Mouse (Mus musculus) heart, postnatal 10 days (tissue): ENCODE measurements at regions not wholly inside any gene's neighbourhood (a gene's known extent, or its start where the extent isn't known, plus 50 kb on each side); places are given as distances from the start of the nearest gene placed in this dataset.

ENCODE experiments used
- DNase-seq, 2 experiments: peaks; one replicate each; pipeline ENCODE4 v3.0.0; 2021
- intact Hi-C: fragments of 180-260 bp; cut with DNase I; formaldehyde crosslinking; loops from one replicate; pipeline ENCODE4 v1.15.1; 2025

- DNase-seq = no peak
- intact Hi-C loops = no loop called here
Observed at GRCm38 (mm10) chr4:57362652-57363051, 61.0 kb upstream of the Ptpn3 start.

- DNase-seq = peak; percentile 81 to 84
- intact Hi-C loops = loop anchor here (1.0 to 5.0 kb wide), 6 partner anchors 62 to 712 kb away; partner anchors contain the start of gene Palm2
Observed at GRCm38 (mm10) chr4:57369736-57370373, 64.2 kb upstream of the Palm2 start.

GRCm38 (mm10) chr4:57377872-57378271 is 56.2 kb upstream of the Palm2 start:
- no peak for DNase-seq
- intact Hi-C loops = no loop called here

- intact Hi-C loops = no loop called here
- no peak for DNase-seq
Observed at GRCm38 (mm10) chr4:57380063-57380800, 53.8 kb upstream of the Palm2 start.

GRCm38 (mm10) chr4:57381306-57381705 is 52.7 kb upstream of the Palm2 start:
- intact Hi-C loops = no loop called here
- no peak for DNase-seq
